Mouse (Mus musculus) adrenal gland, adult 8-10 months (tissue): Measurements from ENCODE around the gene Dvl3. TPM values are rescaled to one million over a fixed set of nuclear protein-coding genes. Genes with fewer than 3 reads are reported as not detected.
"Not testable (repeated sequence)": the region's sequence is repeated elsewhere in the genome, so short reads cannot be mapped to it uniquely, and the experiment has no call there.

Source experiments
- DNase-seq: peaks from one replicate; pipeline ENCODE4 v3.0.0; 2022
- total RNA-seq, 4 experiments: library from RNA; stranded (reverse); gene quantifications; 2 replicates each; pipeline ENCODE4 v1.2.4; 2022

The Dvl3 gene
- 10 to 100 TPM; 34.1 to 55.2 (median 45.5) TPM for total RNA-seq

GRCm38 (mm10) chr16:20516726-20517201 lies at the start of gene Dvl3:
Gene Dvl3 (plus strand): TSS chr16:20516982.
- peak; percentile 88 for DNase-seq

GRCm38 (mm10) chr16:20470981-20471380 lies 45.8 kb upstream of the Dvl3 start:
- DNase-seq = no peak

- no peak for DNase-seq
Measured at GRCm38 (mm10) chr16:20471686-20472085, 45.1 kb upstream of the Dvl3 start.

- no peak for DNase-seq
Measured at GRCm38 (mm10) chr16:20473748-20474147, 43.0 kb upstream of the Dvl3 start.

- DNase-seq = peak; percentile 79
Measured at GRCm38 (mm10) chr16:20474211-20474610, 42.6 kb upstream of the Dvl3 start.

GRCm38 (mm10) chr16:20474786-20475185 lies 42.0 kb upstream of the Dvl3 start:
- DNase-seq = no peak

GRCm38 (mm10) chr16:20475335-20475734 lies 41.4 kb upstream of the Dvl3 start:
- no peak for DNase-seq

- DNase-seq = peak; percentile 66
Measured at GRCm38 (mm10) chr16:20476857-20477256, 39.9 kb upstream of the Dvl3 start.

GRCm38 (mm10) chr16:20477270-20477669 lies 39.5 kb upstream of the Dvl3 start:
- DNase-seq = no peak

- DNase-seq = no peak
Measured at GRCm38 (mm10) chr16:20478504-20478903, 38.3 kb upstream of the Dvl3 start.

- not testable (repeated sequence) for DNase-seq
Measured at GRCm38 (mm10) chr16:20479026-20479760, 37.6 kb upstream of the Dvl3 start.

GRCm38 (mm10) chr16:20480115-20480514 lies 36.7 kb upstream of the Dvl3 start:
- no peak for DNase-seq

GRCm38 (mm10) chr16:20481746-20482145 lies 35.0 kb upstream of the Dvl3 start:
- DNase-seq = no peak

GRCm38 (mm10) chr16:20483716-20484115 lies 33.1 kb upstream of the Dvl3 start:
- DNase-seq = not testable (repeated sequence)

- DNase-seq = no peak
Measured at GRCm38 (mm10) chr16:20485061-20485460, 31.7 kb upstream of the Dvl3 start.

GRCm38 (mm10) chr16:20486048-20486447 lies 30.7 kb upstream of the Dvl3 start:
- DNase-seq = no peak

GRCm38 (mm10) chr16:20488151-20488550 lies 28.6 kb upstream of the Dvl3 start:
- DNase-seq = no peak

GRCm38 (mm10) chr16:20488751-20489150 lies 28.0 kb upstream of the Dvl3 start:
- DNase-seq = not testable (repeated sequence)

- DNase-seq = no peak
Measured at GRCm38 (mm10) chr16:20489233-20489632, 27.5 kb upstream of the Dvl3 start.

GRCm38 (mm10) chr16:20490581-20490980 lies 26.2 kb upstream of the Dvl3 start:
- no peak for DNase-seq

GRCm38 (mm10) chr16:20491301-20491700 lies 25.5 kb upstream of the Dvl3 start:
- DNase-seq = no peak

- DNase-seq = no peak
Measured at GRCm38 (mm10) chr16:20493452-20493851, 23.3 kb upstream of the Dvl3 start.

GRCm38 (mm10) chr16:20496671-20497600 lies 19.8 kb upstream of the Dvl3 start:
- DNase-seq = peak; percentile 34
